Mouse (Mus musculus) lung, embryonic 14.5 days (tissue): Measurements from ENCODE around the gene Slc4a4. TPM values are rescaled to one million over a fixed set of nuclear protein-coding genes. Genes with fewer than 3 reads are reported as not detected.

Experiments used
- ATAC-seq: fragments of 200-750 bp; cut with Nextera tagmentation; 2 replicates; pipeline ENCODE4 v1.8.0; 2017; ENCODE audit warnings: mild to moderate bottlenecking, moderate TSS enrichment, moderate library complexity; ENCODE audit not compliant: insufficient read depth
- DNase-seq: peaks from one replicate; pipeline ENCODE4 v3.0.0-alpha.2; 2015
- H3K27ac ChIP-seq: fragments of 300-500 bp; sonication (generic); 2 replicates; pipeline ENCODE4 v1.5.1; 2014; ENCODE audit warnings: low read depth, mild to moderate bottlenecking, moderate library complexity
- H3K27me3 ChIP-seq: fragments of 300-500 bp; sonication (generic); 2 replicates; pipeline ENCODE4 v1.6.1; 2014; ENCODE audit warnings: low read length, control low read depth; ENCODE audit not compliant: insufficient read depth
- H3K36me3 ChIP-seq: fragments of 300-500 bp; sonication (generic); 2 replicates; pipeline ENCODE4 v1.6.1; 2014; ENCODE audit warnings: control low read depth; ENCODE audit not compliant: insufficient read depth
- H3K4me1 ChIP-seq: fragments of 300-500 bp; sonication (generic); 2 replicates; pipeline ENCODE4 v1.6.1; 2014; ENCODE audit warnings: antibody characterized with exemption, control low read depth; ENCODE audit not compliant: insufficient read depth
- H3K4me2 ChIP-seq: fragments of 300-500 bp; sonication (generic); 2 replicates; pipeline ENCODE4 v1.6.1; 2014; ENCODE audit warnings: mild to moderate bottlenecking
- H3K4me3 ChIP-seq: fragments of 300-500 bp; sonication (generic); 2 replicates; pipeline ENCODE4 v1.5.1; 2014; ENCODE audit warnings: low read depth, low read length
- H3K9ac ChIP-seq: fragments of 300-500 bp; sonication (generic); 2 replicates; pipeline ENCODE4 v1.6.1; 2014
- H3K9me3 ChIP-seq: fragments of 300-500 bp; sonication (generic); 2 replicates; pipeline ENCODE4 v1.6.1; 2016; ENCODE audit warnings: low read depth, low read length, control low read depth
- CTCF ChIP-seq: IDR thresholded peaks from 2 replicates; pipeline ENCODE4 v1.5.1; 2016; ENCODE audit warnings: antibody characterized with exemption, low read depth
- whole genome bisulfite sequencing: fragments of 180-500 bp; shearing (Covaris S2); extraction: QIAGEN DNeasy Blood & Tissue Kit; methylation state at CpG from one replicate; pipeline ENCODE4 v1.1.7; 2014; 5-methylcytosine and 5-hydroxymethylcytosine counted together
- polyA plus RNA-seq: library from polyadenylated mRNA; unstranded; fragments of >200 nt; fragmentation: Nextera tagmentation; extraction: Ambion mirVana; gene quantifications from 2 replicates; pipeline ENCODE4 v1.2.1, GENCODE M21; 2014

The Slc4a4 gene
- polyA plus RNA-seq, 1 experiment from 2014 or later: 5.2 TPM

GRCm38 (mm10) chr5:88999793-89000192, 113.2 kb downstream of the Slc4a4 start:
- Histone ChIP-seq H3K36me3 (no peaks in the 10 kb centered on the region), H3K27ac (no peak overlapping the region), H3K9ac (no peak overlapping the region), H3K4me3 (no peak overlapping the region), H3K27me3 (no peaks in the 10 kb centered on the region), H3K4me1 (no peaks in the 10 kb centered on the region), H3K4me2 (no peak overlapping the region), H3K9me3 (no peaks in the 10 kb centered on the region; the same call in 1 of the 2 replicates)
- DNase-seq: no peak
- ATAC-seq: no peak
- TF ChIP-seq CTCF: no peak
- WGBS: 87% methylated on average over 6 of the region's 6 CpGs

- Histone ChIP-seq H3K27ac (no peak overlapping the region), H3K9ac (no peak overlapping the region), H3K4me2 (no peak overlapping the region), H3K4me1 (no peaks in the 10 kb centered on the region), H3K36me3 (no peaks in the 10 kb centered on the region), H3K27me3 (no peaks in the 10 kb centered on the region), H3K4me3 (no peak overlapping the region), H3K9me3 (no peaks in the 10 kb centered on the region; the same call in 1 of the 2 replicates)
- DNase-seq (no peak), ATAC-seq (no peak)
- no peak for TF ChIP-seq CTCF
- 96% methylated on average over 7 of the region's 7 CpGs for WGBS
These were observed 114.0 kb downstream of the Slc4a4 start for GRCm38 (mm10) chr5:89000598-89000997.

- DNase-seq (peak; percentile 17), ATAC-seq (no peak)
- no peak overlapping the region for H3K9ac ChIP-seq
- no peaks in the 10 kb centered on the region for H3K36me3 ChIP-seq
- no peaks in the 10 kb centered on the region for H3K4me1 ChIP-seq
- TF ChIP-seq CTCF: no peak
- 36% methylated on average over 5 of the region's 5 CpGs for WGBS
- no peak overlapping the region for H3K4me2 ChIP-seq
- H3K27ac ChIP-seq: no peak overlapping the region
- no peak overlapping the region for H3K4me3 ChIP-seq
- H3K27me3 ChIP-seq: no peaks in the 10 kb centered on the region
- H3K9me3 ChIP-seq: no peaks in the 10 kb centered on the region
These were observed 123.5 kb downstream of the Slc4a4 start for GRCm38 (mm10) chr5:89010116-89010515.

- TF ChIP-seq CTCF: no peak
- Histone ChIP-seq H3K9ac (no peak overlapping the region), H3K4me3 (no peak overlapping the region), H3K4me2 (no peak overlapping the region), H3K27ac (no peak overlapping the region), H3K27me3 (no peaks in the 10 kb centered on the region), H3K9me3 (no peaks in the 10 kb centered on the region), H3K36me3 (no peaks in the 10 kb centered on the region), H3K4me1 (no peaks in the 10 kb centered on the region)
- no peak for ATAC-seq
- DNase-seq: no peak
- 72% methylated on average over 3 of the region's 3 CpGs for WGBS
These were observed 125.8 kb downstream of the Slc4a4 start for GRCm38 (mm10) chr5:89012456-89012855.

- WGBS: 64% methylated on average over 2 of the region's 2 CpGs
- H3K27me3 ChIP-seq: no peaks in the 10 kb centered on the region
- no peak for DNase-seq
- no peaks in the 10 kb centered on the region for H3K36me3 ChIP-seq
- no peak overlapping the region for H3K4me2 ChIP-seq
- H3K9ac ChIP-seq: no peak overlapping the region
- TF ChIP-seq CTCF: no peak
- H3K4me3 ChIP-seq: no peak overlapping the region
- no peak overlapping the region for H3K27ac ChIP-seq
- no peaks in the 10 kb centered on the region for H3K4me1 ChIP-seq
- no peaks in the 10 kb centered on the region for H3K9me3 ChIP-seq
- no peak for ATAC-seq
These were observed 128.2 kb downstream of the Slc4a4 start for GRCm38 (mm10) chr5:89014782-89015181.

GRCm38 (mm10) chr5:89015878-89016277, 129.3 kb downstream of the Slc4a4 start:
- Histone ChIP-seq H3K4me2 (no peak overlapping the region), H3K27me3 (no peaks in the 10 kb centered on the region), H3K4me1 (no peaks in the 10 kb centered on the region), H3K36me3 (no peaks in the 10 kb centered on the region), H3K4me3 (no peak overlapping the region), H3K9ac (no peak overlapping the region), H3K9me3 (no peaks in the 10 kb centered on the region), H3K27ac (no peak overlapping the region)
- ATAC-seq (no peak), DNase-seq (no peak)
- no peak for TF ChIP-seq CTCF
- 66% methylated on average over 5 of the region's 5 CpGs for WGBS

- Histone ChIP-seq H3K27me3 (no peaks in the 10 kb centered on the region), H3K4me1 (no peaks in the 10 kb centered on the region), H3K4me3 (no peak overlapping the region), H3K9ac (no peak overlapping the region), H3K27ac (no peak overlapping the region), H3K36me3 (no peaks in the 10 kb centered on the region), H3K9me3 (0 out of 2 replicates have a peak, but pooled peaks cover 4% of the 10 kb centered on the region), H3K4me2 (no peak overlapping the region)
- no peak for DNase-seq
- TF ChIP-seq CTCF: no peak
- WGBS: 84% methylated on average over 6 of the region's 6 CpGs
- ATAC-seq: no peak
These were observed 131.9 kb downstream of the Slc4a4 start for GRCm38 (mm10) chr5:89018537-89018936.

GRCm38 (mm10) chr5:89024413-89024812, 137.8 kb downstream of the Slc4a4 start:
- ATAC-seq (no peak), DNase-seq (no peak)
- Histone ChIP-seq H3K27ac (no peak overlapping the region), H3K36me3 (no peaks in the 10 kb centered on the region), H3K9me3 (0 out of 2 replicates have a peak, but pooled peaks cover 4% of the 10 kb centered on the region), H3K27me3 (no peaks in the 10 kb centered on the region), H3K4me1 (no peaks in the 10 kb centered on the region), H3K4me3 (no peak overlapping the region), H3K9ac (no peak overlapping the region), H3K4me2 (no peak overlapping the region)
- TF ChIP-seq CTCF: no peak
- WGBS: 82% methylated on average over 4 of the region's 4 CpGs
